Mouse (Mus musculus): ENCODE measurements at regions not wholly inside any gene's neighbourhood (a gene's known extent, or its start where the extent isn't known, plus 50 kb on each side); places are given as distances from the start of the nearest gene placed in this dataset.
"Not testable (repeated sequence)": the region's sequence is repeated elsewhere in the genome, so short reads cannot be mapped to it uniquely, and the experiment has no call there.

GRCm38 (mm10) chr12:95384248-95384964 lies 307.6 kb upstream of the Flrt2 start:
- DNase-seq (ENCODE audit: inconsistent age in 2 of 2, low spot score in 1 of 2): no peak

DNA sequence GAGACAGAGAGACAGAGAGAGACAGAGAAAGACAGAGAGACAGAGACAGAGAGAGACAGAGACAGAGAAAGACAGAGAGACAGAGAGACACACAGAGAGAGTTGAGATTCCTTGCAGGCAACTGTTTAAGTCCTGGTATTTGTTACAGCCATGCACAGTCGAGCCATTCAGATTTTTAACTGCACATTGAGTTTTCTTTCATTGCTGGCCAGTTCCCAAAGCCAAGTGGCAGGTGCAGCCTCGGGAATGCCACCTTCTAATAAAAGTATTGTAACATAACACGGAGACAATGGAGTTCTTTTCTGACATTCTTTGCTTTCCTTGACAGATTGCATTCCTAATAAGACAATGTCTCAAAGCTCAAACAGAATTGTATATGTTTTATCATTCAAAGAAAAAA lies 306.3 kb upstream of the Flrt2 start:
- DNase-seq (ENCODE audit: inconsistent age in 2 of 2, low spot score in 1 of 2): no peak

GRCm38 (mm10) chr12:95388185-95388584 lies 303.8 kb upstream of the Flrt2 start:
- no peak for DNase-seq (ENCODE audit: inconsistent age in 2 of 2, low spot score in 1 of 2)

GRCm38 (mm10) chr12:95392821-95393220 lies 299.2 kb upstream of the Flrt2 start:
- no peak for DNase-seq (ENCODE audit: inconsistent age in 2 of 2, low spot score in 1 of 2)

GRCm38 (mm10) chr12:95394991-95395530 lies 297.0 kb upstream of the Flrt2 start:
- DNase-seq (ENCODE audit: inconsistent age in 2 of 2, low spot score in 1 of 2): no peak

DNA sequence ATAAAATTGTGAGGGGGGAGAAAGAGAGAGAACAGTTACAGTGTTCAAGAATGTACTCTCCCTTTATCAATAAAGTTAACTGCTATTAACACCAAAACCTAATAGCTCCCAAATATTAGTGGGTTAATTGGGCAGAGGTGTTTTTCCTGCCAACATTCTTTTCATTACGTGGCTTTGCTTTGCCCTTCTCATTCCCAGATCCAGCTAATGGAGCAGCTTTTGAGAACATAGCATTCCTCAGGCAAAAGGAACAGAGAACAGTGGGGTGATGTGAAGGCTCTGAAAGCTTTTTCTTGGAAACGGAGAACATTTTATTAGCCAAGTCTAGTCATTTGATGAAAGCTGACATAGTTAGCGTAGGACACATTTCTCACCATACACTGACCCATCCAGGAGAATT lies 271.2 kb upstream of the Flrt2 start:
- DNase-seq (ENCODE audit: inconsistent age in 2 of 2, low spot score in 1 of 2): no peak

GRCm38 (mm10) chr12:95424739-95425138 lies 267.3 kb upstream of the Flrt2 start:
- DNase-seq (ENCODE audit: inconsistent age in 2 of 2, low spot score in 1 of 2): no peak

DNA sequence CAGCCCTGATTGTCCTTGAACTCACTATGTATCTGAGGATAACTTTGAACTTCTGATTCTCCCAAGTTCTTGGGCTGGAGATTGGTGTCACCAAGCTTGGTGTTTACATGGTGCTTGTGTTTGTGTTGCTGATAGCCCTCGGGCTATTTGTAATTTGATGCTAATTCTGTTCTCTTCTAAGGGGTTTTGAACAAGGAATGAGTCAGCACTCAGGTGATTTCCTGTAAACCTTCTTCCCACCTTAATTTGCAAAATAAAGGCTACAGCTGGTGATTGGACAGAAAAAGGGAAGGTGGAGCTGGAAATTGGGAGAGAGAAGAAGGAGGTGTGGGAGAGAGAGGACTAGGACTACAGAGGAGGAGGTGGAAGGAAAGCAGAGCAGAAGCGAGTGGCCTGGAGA lies 254.8 kb upstream of the Flrt2 start:
- no peak for DNase-seq (ENCODE audit: inconsistent age in 2 of 2, low spot score in 1 of 2)

- no peak for DNase-seq (ENCODE audit: inconsistent age in 2 of 2, low spot score in 1 of 2)
Measured at GRCm38 (mm10) chr12:95457480-95457879, 234.5 kb upstream of the Flrt2 start.

DNA sequence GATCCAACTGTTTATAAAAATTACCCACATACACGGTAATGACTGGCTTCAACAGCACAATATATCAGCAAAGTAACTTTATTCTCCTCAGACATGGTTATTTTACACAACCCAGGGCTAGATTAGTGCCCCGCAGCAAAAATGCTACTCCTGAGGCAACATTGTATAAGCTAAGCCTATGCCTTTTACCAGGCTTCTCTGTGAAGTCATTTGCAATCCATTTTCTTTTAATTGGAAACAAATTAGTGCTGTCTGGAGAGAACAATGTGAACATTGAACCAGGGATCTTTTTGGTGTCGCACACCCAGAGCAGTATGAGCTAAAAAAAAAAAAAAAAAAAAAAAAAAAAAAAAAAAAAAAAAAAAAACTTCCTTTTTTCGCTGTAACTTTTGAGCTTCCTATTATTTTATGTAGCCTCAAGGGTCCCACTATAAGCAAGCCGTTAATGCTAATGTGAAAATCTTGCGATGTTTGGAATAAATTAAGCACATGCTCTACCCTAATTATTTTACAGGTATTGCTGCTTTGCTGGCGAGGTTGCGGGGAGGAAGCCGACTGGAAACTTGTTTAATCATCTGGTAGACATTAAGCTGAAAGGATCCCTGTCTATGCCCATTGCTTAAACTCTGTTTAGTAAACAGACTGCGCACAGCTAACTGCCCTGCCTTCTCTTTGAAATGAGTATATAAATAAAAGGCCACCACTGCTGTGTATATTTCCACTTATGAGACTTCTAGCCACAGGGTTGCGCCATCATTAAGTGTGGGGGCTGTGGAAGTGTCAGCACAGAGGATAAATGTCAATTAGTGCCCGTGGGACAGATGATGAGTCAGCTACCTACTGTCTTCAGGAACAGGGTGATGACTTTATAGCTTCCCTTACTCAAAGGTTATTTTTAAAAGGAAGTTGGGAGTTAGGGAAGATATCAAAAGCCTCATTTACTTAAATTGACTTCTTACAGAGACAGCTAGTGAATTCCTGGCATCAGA lies 225.2 kb upstream of the Flrt2 start:
- DNase-seq (ENCODE audit: inconsistent age in 2 of 2, low spot score in 1 of 2): no peak

DNA sequence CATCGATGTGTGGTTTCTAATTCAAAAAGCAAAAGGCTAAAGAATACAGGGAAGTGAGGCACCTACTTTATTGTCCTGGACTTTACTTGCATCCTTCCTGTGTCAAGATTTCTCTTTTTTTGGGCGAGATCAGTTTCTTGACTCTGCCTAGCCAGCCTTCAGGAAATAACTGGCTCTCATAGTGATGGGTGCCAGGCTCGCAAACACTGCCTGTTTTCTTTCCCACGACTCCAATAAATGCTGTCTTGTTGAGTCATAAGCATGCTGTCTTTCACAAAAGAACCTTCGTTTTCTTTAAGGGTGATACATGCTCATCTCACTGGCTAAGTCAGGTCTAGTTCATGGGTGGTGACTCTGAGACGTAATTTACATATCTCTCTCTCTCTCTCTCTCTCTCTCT lies 222.1 kb upstream of the Flrt2 start:
- no peak for DNase-seq (ENCODE audit: inconsistent age in 2 of 2, low spot score in 1 of 2)

- no peak for DNase-seq (ENCODE audit: inconsistent age in 2 of 2, low spot score in 1 of 2)
Measured at GRCm38 (mm10) chr12:95486502-95486901, 205.5 kb upstream of the Flrt2 start.

GRCm38 (mm10) chr12:95488371-95488770 lies 203.7 kb upstream of the Flrt2 start:
- DNase-seq (ENCODE audit: inconsistent age in 2 of 2, low spot score in 1 of 2): no peak

- DNase-seq (ENCODE audit: inconsistent age in 2 of 2, low spot score in 1 of 2): peak; percentile 18 to 72
Measured at GRCm38 (mm10) chr12:95489374-95489773, 202.7 kb upstream of the Flrt2 start.

DNA sequence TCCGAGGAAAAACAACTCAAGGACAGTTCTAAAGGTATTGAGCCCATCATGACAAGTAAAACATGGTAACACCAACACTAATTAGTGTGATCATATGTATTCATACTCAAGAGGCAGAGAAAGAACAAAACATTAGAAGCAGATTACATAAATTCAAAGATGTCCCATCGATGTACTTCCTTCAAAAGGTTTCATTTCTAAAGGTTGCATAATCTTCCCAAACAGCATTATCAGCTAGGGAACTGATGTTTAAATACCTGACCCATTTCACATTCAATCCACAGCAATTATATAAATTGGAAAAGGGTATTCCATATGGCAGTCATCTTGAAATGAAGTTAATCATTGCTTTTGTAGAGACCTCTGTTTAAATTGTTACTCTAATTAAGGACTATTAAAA lies 202.2 kb upstream of the Flrt2 start:
- DNase-seq (ENCODE audit: inconsistent age in 2 of 2, low spot score in 1 of 2): no peak

DNA sequence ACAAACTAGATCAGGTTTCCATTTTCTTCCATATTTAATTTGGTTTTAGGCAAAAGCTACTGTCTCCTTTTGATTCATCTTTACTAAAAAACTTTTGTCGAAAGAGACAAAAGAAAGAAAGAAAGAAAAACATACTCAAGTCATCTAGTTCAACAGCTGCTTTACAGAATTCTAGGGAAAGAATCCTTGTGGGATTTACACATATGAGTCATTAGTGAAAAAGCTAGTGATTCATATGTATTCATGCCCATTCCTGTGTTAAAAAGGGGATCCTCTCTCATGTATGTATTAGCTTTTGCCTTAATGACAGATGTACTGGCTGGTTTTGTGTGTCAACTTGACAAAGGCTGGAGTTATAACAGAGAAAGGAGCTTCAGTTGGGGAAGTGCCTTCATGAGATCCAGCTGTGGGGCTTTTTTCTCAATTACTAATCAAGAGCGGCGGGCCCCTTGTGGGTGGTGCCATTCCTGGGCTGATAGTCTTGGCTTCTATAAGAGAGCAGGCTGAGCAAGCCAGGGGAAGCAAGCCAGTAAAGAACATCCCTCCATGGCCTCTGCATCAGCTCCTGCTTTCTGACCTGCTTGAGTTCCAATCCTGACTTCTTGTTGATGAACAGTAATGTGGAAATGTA lies 200.1 kb upstream of the Flrt2 start:
- not testable (repeated sequence) for DNase-seq (ENCODE audit: inconsistent age in 2 of 2, low spot score in 1 of 2)

DNA sequence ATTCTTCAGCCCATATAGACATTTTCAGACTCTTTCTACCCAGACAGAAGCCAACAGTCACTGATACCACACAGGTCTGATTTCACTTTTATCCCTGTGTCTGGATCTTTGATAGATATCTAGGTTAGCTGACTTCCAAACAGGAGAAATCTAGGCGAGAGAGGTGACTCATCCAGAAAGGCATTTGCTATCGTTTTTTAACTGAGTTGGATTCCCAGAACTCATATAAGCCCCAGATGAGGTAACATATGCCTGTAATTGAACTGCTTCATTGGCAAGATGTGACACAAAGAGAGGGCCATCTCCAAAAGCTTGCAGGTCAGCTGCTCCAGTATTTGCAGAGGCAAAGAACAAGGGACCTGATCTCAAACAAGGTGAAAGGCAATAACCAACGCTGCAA lies 190.6 kb upstream of the Flrt2 start:
- DNase-seq (ENCODE audit: inconsistent age in 2 of 2, low spot score in 1 of 2): peak in 1 of 2 experiments; percentile 65

- DNase-seq (ENCODE audit: inconsistent age in 2 of 2, low spot score in 1 of 2): no peak
Measured at GRCm38 (mm10) chr12:95520008-95520407, 172.0 kb upstream of the Flrt2 start.

DNA sequence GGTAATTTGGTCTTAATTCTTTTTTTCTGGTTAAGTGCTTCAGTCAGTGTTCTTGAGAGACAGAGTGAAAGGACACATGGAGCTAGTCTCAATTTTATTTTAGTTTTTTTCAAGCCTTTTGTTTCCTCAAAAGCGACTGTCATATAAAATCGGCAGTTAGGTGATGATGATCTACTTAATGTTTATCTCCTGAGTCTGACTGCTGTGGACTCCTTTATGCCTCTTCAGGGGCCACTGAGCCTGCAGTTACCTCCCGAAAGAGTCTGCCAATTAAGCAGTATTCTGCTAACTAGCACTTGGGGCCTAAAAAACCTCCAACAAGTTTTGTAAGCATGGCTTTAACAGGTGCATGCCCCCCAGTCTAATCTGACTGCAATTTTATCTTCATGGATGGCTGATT lies 170.0 kb upstream of the Flrt2 start:
- DNase-seq (ENCODE audit: inconsistent age in 2 of 2, low spot score in 1 of 2): no peak

- no peak for DNase-seq (ENCODE audit: inconsistent age in 2 of 2, low spot score in 1 of 2)
Measured at GRCm38 (mm10) chr12:95533888-95534639, 158.0 kb upstream of the Flrt2 start.

DNA sequence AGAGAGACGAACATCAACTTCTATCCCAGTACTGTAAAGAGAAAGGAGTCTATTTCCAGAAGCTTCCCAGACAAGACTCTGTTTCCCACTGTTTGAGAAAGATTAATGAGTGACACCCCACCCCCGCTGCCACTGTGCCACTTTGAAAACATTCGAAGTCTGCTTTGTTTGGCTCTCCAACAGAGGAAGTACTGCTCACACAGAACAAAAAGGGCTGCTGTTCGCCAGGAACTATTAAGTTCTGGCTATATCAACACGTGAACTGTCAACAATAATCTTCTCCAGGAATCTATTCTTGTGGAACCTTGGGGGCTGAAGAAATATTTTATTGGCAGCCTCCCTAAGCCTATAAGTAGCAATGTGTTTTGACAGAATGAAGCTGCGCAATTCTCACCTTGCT lies 144.7 kb upstream of the Flrt2 start:
- DNase-seq (ENCODE audit: inconsistent age in 2 of 2, low spot score in 1 of 2): no peak

Measured in adrenal gland, adult (tissue).